Mouse (Mus musculus) hindbrain, embryonic 16.5 days (tissue): ENCODE measurements at regions not wholly inside any gene's neighbourhood (a gene's known extent, or its start where the extent isn't known, plus 50 kb on each side); places are given as distances from the start of the nearest gene placed in this dataset.
A peak's percentile ranks its signal among the peaks of the same experiment; 100 is the strongest.

Experiments used
- ATAC-seq: fragments of 200-750 bp; cut with Nextera tagmentation; 2 replicates; pipeline ENCODE4 v1.8.0; 2017; ENCODE audit warnings: moderate TSS enrichment, moderate library complexity
- H3K27ac ChIP-seq: fragments of 300-500 bp; sonication (generic); 2 replicates; pipeline ENCODE4 v1.5.1; 2014; ENCODE audit warnings: low read depth, mild to moderate bottlenecking, control low read depth, low read length, moderate library complexity
- H3K27me3 ChIP-seq: fragments of 300-500 bp; sonication (generic); replicated peaks from 2 replicates; pipeline ENCODE4 v1.6.1; 2014; ENCODE audit warnings: low read length; ENCODE audit not compliant: control insufficient read depth, insufficient read depth
- H3K36me3 ChIP-seq: fragments of 300-500 bp; sonication (generic); 2 replicates; pipeline ENCODE4 v1.6.1; 2014; ENCODE audit warnings: mild to moderate bottlenecking, low read length, moderate library complexity, mixed read lengths; ENCODE audit not compliant: control insufficient read depth, insufficient read depth
- H3K4me1 ChIP-seq: fragments of 300-500 bp; sonication (generic); 2 replicates; pipeline ENCODE4 v1.6.1; 2014; ENCODE audit warnings: low read depth, low read length; ENCODE audit not compliant: control insufficient read depth, insufficient read depth
- H3K4me2 ChIP-seq: fragments of 300-500 bp; sonication (generic); 2 replicates; pipeline ENCODE4 v1.6.1; 2014; ENCODE audit warnings: mild to moderate bottlenecking, low read length, control low read depth, moderate library complexity
- H3K4me3 ChIP-seq: fragments of 300-500 bp; sonication (generic); 2 replicates; pipeline ENCODE4 v1.5.1; 2014; ENCODE audit warnings: mild to moderate bottlenecking, low read length, control low read depth, moderate library complexity
- H3K9ac ChIP-seq: fragments of 300-500 bp; sonication (generic); 2 replicates; pipeline ENCODE4 v1.6.1; 2014; ENCODE audit warnings: low read depth, mild to moderate bottlenecking, control low read depth, low read length, moderate library complexity
- H3K9me3 ChIP-seq: fragments of 300-500 bp; sonication (generic); 2 replicates; pipeline ENCODE4 v1.6.1; 2014; ENCODE audit warnings: mild to moderate bottlenecking, low read length, moderate library complexity; ENCODE audit not compliant: control insufficient read depth
- WGBS: fragments of 180-500 bp; shearing (Covaris S2); extraction: QIAGEN DNeasy Blood & Tissue Kit; methylation state at CpG from one replicate; pipeline ENCODE4 v1.1.7; 2014; 5-methylcytosine and 5-hydroxymethylcytosine counted together

DNA sequence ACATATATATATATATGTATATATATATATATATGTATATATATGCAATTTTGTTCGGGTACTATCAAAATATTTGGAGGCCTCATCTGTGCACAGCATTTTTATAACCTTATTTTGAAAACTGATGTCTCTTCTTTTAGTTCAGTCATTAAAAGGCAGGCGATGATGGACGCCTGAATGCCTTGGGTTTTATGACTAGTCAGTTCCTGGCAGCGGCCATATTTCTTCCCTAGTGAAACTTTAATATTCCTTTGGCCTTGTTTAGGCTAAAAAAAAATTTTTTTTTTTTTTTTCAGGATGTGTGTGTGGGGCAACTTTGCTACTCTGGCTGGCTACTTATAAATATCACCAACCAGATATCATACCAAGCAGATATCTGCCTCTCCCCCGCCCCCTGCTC lies 78.0 kb upstream of the Arid5b start:
- no peaks in the 10 kb centered on the region for H3K9me3 ChIP-seq
- H3K4me2 ChIP-seq = no peak overlapping the region
- H3K4me3 ChIP-seq = no peak overlapping the region
- no peak for ATAC-seq
- no peak overlapping the region for H3K9ac ChIP-seq
- H3K4me1 ChIP-seq = no peaks in the 10 kb centered on the region; the same call in 1 of the 2 replicates
- H3K27me3 ChIP-seq = no peaks in the 10 kb centered on the region
- H3K27ac ChIP-seq = no peak overlapping the region
- H3K36me3 ChIP-seq = no peaks in the 10 kb centered on the region
- 76% methylated on average over 5 of the region's 5 CpGs for WGBS

DNA sequence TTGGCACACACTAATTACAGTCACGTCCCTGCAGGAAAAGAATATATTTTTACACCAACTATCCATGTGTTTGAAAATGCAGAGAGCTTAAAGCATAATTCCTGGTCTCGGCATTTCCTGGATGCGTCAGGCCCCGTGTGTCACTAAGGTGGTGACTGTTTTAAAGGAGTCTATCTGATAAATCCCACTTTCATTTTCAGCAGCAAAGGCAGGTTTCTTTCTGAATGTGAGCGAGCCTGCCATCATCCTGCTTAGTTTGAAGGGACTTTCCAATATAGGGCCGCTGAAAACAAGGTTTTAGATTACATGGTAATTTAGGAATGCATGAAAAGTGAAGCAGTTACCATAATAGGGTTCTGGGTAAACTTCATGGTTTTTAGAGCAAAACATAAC lies 77.5 kb upstream of the Arid5b start:
- H3K4me3 ChIP-seq = no peak overlapping the region
- WGBS = 11% methylated on average over 6 of the region's 6 CpGs
- H3K9me3 ChIP-seq = no peaks in the 10 kb centered on the region
- H3K4me2 ChIP-seq = no peak overlapping the region
- no peak for ATAC-seq
- no peak overlapping the region for H3K9ac ChIP-seq
- no peaks in the 10 kb centered on the region for H3K27me3 ChIP-seq
- H3K36me3 ChIP-seq = no peaks in the 10 kb centered on the region
- H3K4me1 ChIP-seq = no peaks in the 10 kb centered on the region; the same call in 1 of the 2 replicates
- H3K27ac ChIP-seq = peak overlapping the region; percentile 5; the same call in 1 of the 2 replicates

DNA sequence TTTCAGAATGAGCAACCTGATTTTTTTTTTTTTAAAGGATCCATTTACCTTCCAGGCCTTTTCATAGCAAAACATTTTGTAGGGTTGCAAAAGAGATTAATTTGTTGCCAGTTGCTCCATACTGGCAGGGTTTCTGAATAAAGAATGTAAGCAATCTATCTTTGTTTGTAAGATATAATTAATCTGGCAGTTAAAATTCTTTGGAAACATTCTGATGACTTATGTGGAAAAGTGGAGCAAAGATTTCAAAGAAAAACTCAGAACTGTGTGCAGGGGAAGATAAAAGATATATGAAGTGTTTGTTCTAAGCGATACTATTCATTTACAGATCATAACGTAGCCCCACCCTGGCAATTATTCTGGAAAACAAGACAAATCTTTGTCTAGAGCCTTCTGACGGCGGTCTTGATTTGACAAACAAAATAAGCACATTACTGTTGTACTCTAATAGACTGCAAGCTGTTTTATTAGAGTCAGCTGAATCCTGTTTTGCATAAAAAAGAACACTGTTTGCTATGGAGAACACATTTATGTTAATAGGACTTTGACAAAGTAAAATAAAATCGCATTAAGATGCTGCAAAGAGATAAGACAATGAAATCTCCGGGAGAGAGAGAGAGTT lies 77.0 kb upstream of the Arid5b start:
- H3K9ac ChIP-seq = no peak overlapping the region
- H3K9me3 ChIP-seq = no peaks in the 10 kb centered on the region
- H3K36me3 ChIP-seq = no peaks in the 10 kb centered on the region
- peak overlapping the region; percentile 5; the same call in 1 of the 2 replicates for H3K27ac ChIP-seq
- no peaks in the 10 kb centered on the region; the same call in 1 of the 2 replicates for H3K4me1 ChIP-seq
- WGBS = 12% methylated on average over 6 of the region's 6 CpGs
- H3K4me3 ChIP-seq = no peak overlapping the region
- no peak overlapping the region for H3K4me2 ChIP-seq
- no peaks in the 10 kb centered on the region for H3K27me3 ChIP-seq
- 0 out of 2 replicates have a peak, but pooled peaks have one; percentile 40 for ATAC-seq

DNA sequence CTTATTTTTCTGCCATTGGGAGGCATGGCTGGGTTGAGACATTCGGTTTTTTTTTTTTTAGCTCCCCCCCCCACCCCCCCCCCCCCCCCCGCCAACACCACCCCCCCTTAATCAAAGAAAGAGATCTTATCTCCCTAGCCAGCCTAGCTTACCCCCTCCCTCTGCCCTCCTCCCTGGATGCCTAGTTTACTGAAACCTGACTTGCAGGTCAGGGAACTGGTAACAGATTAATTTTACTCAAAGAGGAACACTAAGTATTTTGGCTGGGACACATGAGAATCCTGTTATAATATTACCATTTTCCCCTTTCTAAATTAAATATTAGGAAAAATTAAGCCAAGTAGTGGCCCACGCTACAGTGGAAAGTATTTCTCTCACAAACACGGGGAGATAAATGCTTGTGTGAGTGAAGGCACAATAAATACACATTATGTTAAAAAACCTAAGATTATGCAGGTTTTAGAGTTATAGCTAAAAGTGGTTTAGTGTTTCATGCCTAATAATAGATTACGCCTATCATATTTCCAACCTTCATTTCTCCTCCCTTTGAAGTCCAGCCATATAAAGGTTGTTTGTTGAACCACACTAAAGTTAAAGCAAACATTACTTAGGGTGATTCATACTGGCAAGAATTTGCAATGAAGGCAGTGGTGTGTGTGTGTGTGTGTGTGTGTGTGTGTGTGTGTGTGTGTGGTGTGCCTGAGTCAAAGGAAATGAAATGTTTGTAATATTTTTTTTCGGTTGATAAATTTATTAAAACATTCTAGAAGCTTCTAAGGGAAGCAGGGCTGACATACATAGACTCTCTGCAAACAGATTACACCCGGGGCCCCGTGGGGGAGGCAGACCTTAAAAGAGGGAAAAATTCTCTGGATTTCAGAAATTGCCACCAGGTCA lies 76.0 kb upstream of the Arid5b start:
- Histone ChIP-seq H3K9me3 (no peaks in the 10 kb centered on the region), H3K9ac (no peak overlapping the region), H3K27me3 (no peaks in the 10 kb centered on the region), H3K27ac (0 out of 2 replicates have a peak overlapping the region, but pooled peaks have one; percentile 13), H3K36me3 (no peaks in the 10 kb centered on the region), H3K4me1 (no peaks in the 10 kb centered on the region; the same call in 1 of the 2 replicates), H3K4me2 (no peak overlapping the region), H3K4me3 (no peak overlapping the region)
- WGBS = 45% methylated on average over 7 of the region's 8 CpGs
- ATAC-seq = no peak

DNA sequence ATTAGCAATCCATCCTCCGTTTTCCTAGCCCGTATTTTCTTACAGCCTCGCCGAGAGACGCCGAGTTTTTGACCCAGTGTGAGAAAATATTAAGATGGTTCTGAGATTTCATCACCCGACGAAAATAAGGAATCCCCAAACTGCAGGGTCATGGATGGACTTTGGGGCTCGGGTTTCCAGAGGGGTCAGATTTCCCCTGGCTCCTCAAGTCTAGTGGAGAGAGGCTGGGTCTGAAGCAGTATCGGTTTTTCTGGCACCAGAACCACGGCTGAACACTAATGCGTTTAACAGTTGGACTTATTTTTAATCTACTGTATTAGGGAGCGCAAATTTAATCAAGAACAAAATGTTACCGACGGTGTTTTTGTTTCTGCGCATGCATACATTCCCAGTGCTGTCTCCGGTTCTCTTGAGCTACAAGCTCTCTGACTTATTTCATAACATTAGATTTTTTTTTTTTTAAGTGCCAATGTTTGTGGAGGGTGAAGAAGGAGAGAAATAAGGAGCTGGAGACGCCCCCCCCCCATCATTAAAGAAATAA lies 75.2 kb upstream of the Arid5b start:
- Histone ChIP-seq H3K9ac (no peak overlapping the region), H3K4me2 (no peak overlapping the region; the same call in 1 of the 2 replicates), H3K36me3 (no peaks in the 10 kb centered on the region), H3K27ac (no peak overlapping the region), H3K4me3 (no peak overlapping the region), H3K9me3 (no peaks in the 10 kb centered on the region), H3K27me3 (no peaks in the 10 kb centered on the region), H3K4me1 (no peaks in the 10 kb centered on the region; the same call in 1 of the 2 replicates)
- WGBS = 71% methylated on average over 18 of the region's 18 CpGs
- no peak for ATAC-seq

DNA sequence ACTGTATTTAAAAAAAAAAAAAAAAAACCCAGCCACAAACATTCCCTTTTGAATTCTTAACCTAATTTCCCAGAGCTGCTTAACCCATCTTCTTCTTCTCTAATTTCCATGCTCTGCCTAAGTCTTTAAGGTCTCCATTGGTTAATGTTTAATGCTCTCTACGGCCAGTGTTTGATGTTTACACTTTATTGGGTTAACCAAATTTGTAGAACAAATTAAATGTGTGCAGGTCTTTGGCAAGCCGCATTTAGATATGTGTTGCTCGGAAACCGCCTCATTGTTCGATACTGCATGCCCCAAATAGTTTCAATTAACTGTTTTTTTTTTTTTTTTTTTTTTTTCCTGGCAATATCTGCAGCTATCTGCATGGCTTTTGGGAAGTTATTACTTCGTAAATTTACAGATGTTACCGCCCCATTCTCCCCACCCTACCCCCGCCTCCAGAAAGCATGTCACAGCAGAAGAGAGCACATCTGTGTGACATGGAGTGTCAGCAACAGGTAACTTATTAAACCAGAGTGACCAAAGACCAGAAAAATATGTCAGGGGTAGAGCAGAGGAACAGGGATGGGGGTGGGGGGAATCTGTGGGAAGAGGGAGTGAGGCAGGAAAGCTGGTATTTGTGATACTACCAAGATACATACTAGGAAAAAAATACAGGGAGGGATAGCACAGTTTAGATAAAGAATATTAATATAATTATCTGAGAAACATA lies 73.5 kb upstream of the Arid5b start:
- H3K9me3 ChIP-seq = no peaks in the 10 kb centered on the region
- ATAC-seq = no peak
- 49% methylated on average over 8 of the region's 8 CpGs for WGBS

DNA sequence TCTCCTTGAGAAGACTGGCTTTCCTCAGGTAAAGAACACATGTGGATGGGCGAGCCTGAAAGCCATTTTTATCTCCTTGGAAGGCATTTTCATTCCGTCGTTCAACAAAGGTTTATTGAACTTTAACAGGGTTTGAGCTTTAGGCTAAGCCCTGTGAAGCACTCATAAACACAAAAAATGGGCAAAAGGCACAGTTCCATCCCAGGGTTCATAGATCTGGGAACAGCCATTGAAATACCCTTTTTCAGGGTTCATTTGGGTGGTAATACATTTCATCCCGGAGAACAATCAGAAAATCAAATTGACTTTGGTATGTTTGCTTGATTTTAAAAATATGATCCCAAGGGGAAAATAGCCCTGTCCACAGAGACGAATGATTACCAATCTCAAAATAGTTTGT lies 72.9 kb upstream of the Arid5b start:
- no peaks in the 10 kb centered on the region for H3K27me3 ChIP-seq
- WGBS = 74% methylated on average over 5 of the region's 5 CpGs
- no peaks in the 10 kb centered on the region; the same call in 1 of the 2 replicates for H3K4me1 ChIP-seq
- no peak overlapping the region for H3K4me2 ChIP-seq
- no peak overlapping the region for H3K4me3 ChIP-seq
- H3K27ac ChIP-seq = no peak overlapping the region
- H3K9ac ChIP-seq = no peak overlapping the region
- H3K9me3 ChIP-seq = no peaks in the 10 kb centered on the region
- ATAC-seq = no peak
- H3K36me3 ChIP-seq = no peaks in the 10 kb centered on the region

More for the DNA sequence above, 73.5 kb upstream of the Arid5b start:
- no peaks in the 10 kb centered on the region for H3K36me3 ChIP-seq
- no peak overlapping the region for H3K4me3 ChIP-seq
- no peak overlapping the region for H3K4me2 ChIP-seq
- no peak overlapping the region for H3K9ac ChIP-seq
- no peaks in the 10 kb centered on the region for H3K27me3 ChIP-seq
- no peak overlapping the region for H3K27ac ChIP-seq
- no peaks in the 10 kb centered on the region; the same call in 1 of the 2 replicates for H3K4me1 ChIP-seq

DNA sequence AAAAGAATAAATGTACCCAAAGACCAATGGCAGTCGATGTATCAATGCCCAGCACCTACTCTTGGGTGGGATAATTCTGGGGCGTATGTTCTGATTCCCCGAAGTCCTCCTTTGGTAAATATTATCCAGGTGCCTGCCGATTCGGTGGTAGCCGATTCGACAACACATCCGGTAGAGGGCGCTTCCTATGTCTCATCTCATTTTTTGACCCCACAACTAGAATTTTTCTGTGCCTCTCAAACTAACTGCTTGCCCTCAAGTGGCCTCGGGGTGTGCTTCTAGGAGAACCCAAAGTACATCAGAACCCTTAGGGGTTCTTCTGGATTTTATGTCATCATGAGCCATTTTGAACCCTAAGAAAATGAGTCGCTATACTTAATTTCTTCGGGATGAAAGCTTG lies 72.3 kb upstream of the Arid5b start:
- Histone ChIP-seq H3K4me1 (no peaks in the 10 kb centered on the region; the same call in 1 of the 2 replicates), H3K4me3 (no peak overlapping the region), H3K27ac (no peak overlapping the region), H3K36me3 (no peaks in the 10 kb centered on the region), H3K27me3 (no peaks in the 10 kb centered on the region), H3K9me3 (no peaks in the 10 kb centered on the region), H3K4me2 (no peak overlapping the region), H3K9ac (no peak overlapping the region)
- no peak for ATAC-seq
- WGBS = 89% methylated on average over 12 of the region's 12 CpGs
